Mouse (Mus musculus) neural tube, embryonic 12.5 days (tissue): ENCODE data around the gene Acot10. TPM values are rescaled to one million over a fixed set of nuclear protein-coding genes. Genes with fewer than 3 reads are reported as not detected.
"Not testable (repeated sequence)": the region's sequence is repeated elsewhere in the genome, so short reads cannot be mapped to it uniquely, and the experiment has no call there.

Experiments used
- ATAC-seq: fragments of 200-750 bp; cut with Nextera tagmentation; 2 replicates; pipeline ENCODE4 v1.8.0; 2017; ENCODE audit warnings: low read depth, mild to moderate bottlenecking, moderate TSS enrichment, moderate library complexity; ENCODE audit not compliant: low FRiP score
- H3K27ac ChIP-seq: fragments of 300-500 bp; sonication (generic); 2 replicates; pipeline ENCODE4 v1.5.1; 2016
- H3K27me3 ChIP-seq: fragments of 300-500 bp; sonication (generic); replicated peaks from 2 replicates; pipeline ENCODE4 v1.6.1; 2016; ENCODE audit warnings: mild to moderate bottlenecking
- H3K36me3 ChIP-seq: fragments of 300-500 bp; sonication (generic); 2 replicates; pipeline ENCODE4 v1.6.1; 2016; ENCODE audit warnings: mild to moderate bottlenecking
- H3K4me1 ChIP-seq: fragments of 300-500 bp; sonication (generic); 2 replicates; pipeline ENCODE4 v1.6.1; 2016
- H3K4me2 ChIP-seq: fragments of 300-500 bp; sonication (generic); replicated peaks from 2 replicates; pipeline ENCODE4 v1.6.1; 2016; ENCODE audit warnings: mild to moderate bottlenecking
- H3K4me3 ChIP-seq: fragments of 300-500 bp; sonication (generic); 2 replicates; pipeline ENCODE4 v1.5.1; 2016
- H3K9ac ChIP-seq: fragments of 300-500 bp; sonication (generic); 2 replicates; pipeline ENCODE4 v1.6.1; 2016; ENCODE audit warnings: mild to moderate bottlenecking
- H3K9me3 ChIP-seq: fragments of 300-500 bp; sonication (generic); 2 replicates; pipeline ENCODE4 v1.6.1; 2016; ENCODE audit warnings: mild to moderate bottlenecking
- WGBS: fragments of 180-500 bp; shearing (Covaris S2); methylation state at CpG from one replicate; pipeline ENCODE4 v1.1.7; 2016; 5-methylcytosine and 5-hydroxymethylcytosine counted together
- polyA plus RNA-seq: library from polyadenylated mRNA; unstranded; fragments of >200 nt; fragmentation: Nextera tagmentation; extraction: Ambion mirVana; gene quantifications from 2 replicates; pipeline ENCODE4 v1.2.1, GENCODE M21; 2016

Gene Acot10
- 0.13 and 0.31 TPM in 2 replicates for polyA plus RNA-seq

- no peaks in the 10 kb centered on the region for H3K27me3 ChIP-seq
- no peaks in the 10 kb centered on the region for H3K9me3 ChIP-seq
- H3K27ac ChIP-seq = no peak within 1 kb of the TSS
- 92% methylated on average over 10 of the region's 10 CpGs for WGBS
- no peak within 1 kb of the TSS for H3K4me3 ChIP-seq
- H3K9ac ChIP-seq = no peak within 1 kb of the TSS
- no peaks in the 10 kb centered on the region for H3K4me1 ChIP-seq
- ATAC-seq = no peak
- no peaks in the 10 kb centered on the region for H3K36me3 ChIP-seq
- H3K4me2 ChIP-seq = no peak within 1 kb of the TSS
Measured at GRCm38 (mm10) chr15:20666650-20667049, at the start of gene Acot10. TSS of gene Acot10 (minus strand) at chr15:20666750.

GRCm38 (mm10) chr15:20711859-20712258 lies 45.3 kb upstream of the Acot10 start:
- H3K27ac ChIP-seq = no peak overlapping the region
- no peaks in the 10 kb centered on the region for H3K4me1 ChIP-seq
- no peaks in the 10 kb centered on the region for H3K36me3 ChIP-seq
- H3K4me2 ChIP-seq = no peak overlapping the region
- H3K27me3 ChIP-seq = no peaks in the 10 kb centered on the region
- H3K4me3 ChIP-seq = no peak overlapping the region
- no peak overlapping the region for H3K9ac ChIP-seq
- WGBS = 74% methylated on average over 4 of the region's 4 CpGs
- ATAC-seq = no peak
- H3K9me3 ChIP-seq = no peaks in the 10 kb centered on the region

- WGBS = 81% methylated on average over 5 of the region's 5 CpGs
- Histone ChIP-seq H3K9me3 (no peaks in the 10 kb centered on the region), H3K27me3 (no peaks in the 10 kb centered on the region), H3K4me1 (no peaks in the 10 kb centered on the region), H3K9ac (no peak overlapping the region), H3K4me2 (no peak overlapping the region), H3K36me3 (no peaks in the 10 kb centered on the region), H3K4me3 (no peak overlapping the region), H3K27ac (no peak overlapping the region)
- no peak for ATAC-seq
Measured at GRCm38 (mm10) chr15:20696229-20696628, 29.7 kb upstream of the Acot10 start.

- Histone ChIP-seq H3K4me3 (no peak overlapping the region), H3K9me3 (no peaks in the 10 kb centered on the region), H3K27ac (no peak overlapping the region), H3K4me2 (no peak overlapping the region), H3K9ac (no peak overlapping the region), H3K4me1 (no peaks in the 10 kb centered on the region), H3K27me3 (no peaks in the 10 kb centered on the region), H3K36me3 (no peaks in the 10 kb centered on the region)
- ATAC-seq = no peak
- WGBS = 83% methylated on average over 5 of the region's 5 CpGs
Measured at GRCm38 (mm10) chr15:20684200-20684599, 17.6 kb upstream of the Acot10 start.

- Histone ChIP-seq H3K4me2 (no peak overlapping the region), H3K9me3 (no peaks in the 10 kb centered on the region), H3K27ac (no peak overlapping the region), H3K9ac (no peak overlapping the region), H3K4me3 (no peak overlapping the region), H3K27me3 (no peaks in the 10 kb centered on the region), H3K4me1 (no peaks in the 10 kb centered on the region), H3K36me3 (no peaks in the 10 kb centered on the region)
- ATAC-seq = no peak
- WGBS = 82% methylated on average over 2 of the region's 2 CpGs
Measured at GRCm38 (mm10) chr15:20682719-20683118, 16.2 kb upstream of the Acot10 start.

GRCm38 (mm10) chr15:20669507-20669906 lies 3.0 kb upstream of the Acot10 start:
- not testable (repeated sequence) for H3K27ac ChIP-seq, H3K9me3 ChIP-seq, H3K36me3 ChIP-seq, H3K9ac ChIP-seq, H3K4me1 ChIP-seq, H3K4me3 ChIP-seq, ATAC-seq, H3K4me2 ChIP-seq, H3K27me3 ChIP-seq
- WGBS = 66% methylated on average over 2 of the region's 2 CpGs

- Histone ChIP-seq H3K4me3 (no peak overlapping the region), H3K9me3 (no peaks in the 10 kb centered on the region), H3K4me1 (no peaks in the 10 kb centered on the region), H3K36me3 (no peaks in the 10 kb centered on the region), H3K27ac (no peak overlapping the region), H3K4me2 (no peak overlapping the region), H3K9ac (no peak overlapping the region), H3K27me3 (no peaks in the 10 kb centered on the region)
- ATAC-seq = no peak
- WGBS = 74% methylated on average over 1 of the region's 1 CpGs
Measured at GRCm38 (mm10) chr15:20667989-20668388, 1.4 kb upstream of the Acot10 start.

- Histone ChIP-seq H3K27me3 (no peaks in the 10 kb centered on the region), H3K4me3 (no peak overlapping the region), H3K36me3 (no peaks in the 10 kb centered on the region), H3K9me3 (no peaks in the 10 kb centered on the region), H3K4me2 (no peak overlapping the region), H3K9ac (no peak overlapping the region), H3K27ac (no peak overlapping the region), H3K4me1 (no peaks in the 10 kb centered on the region)
- ATAC-seq = no peak
Measured at GRCm38 (mm10) chr15:20667350-20667749, 800 bp upstream of the Acot10 start.

- no peak for ATAC-seq
- Histone ChIP-seq H3K27ac (no peak overlapping the region), H3K27me3 (no peaks in the 10 kb centered on the region), H3K4me1 (no peaks in the 10 kb centered on the region), H3K36me3 (no peaks in the 10 kb centered on the region), H3K4me3 (no peak overlapping the region), H3K9ac (no peak overlapping the region), H3K9me3 (no peaks in the 10 kb centered on the region), H3K4me2 (no peak overlapping the region)
- 78% methylated on average over 2 of the region's 2 CpGs for WGBS
Measured at GRCm38 (mm10) chr15:20660221-20660620, 6.3 kb downstream of the Acot10 start.

- WGBS = 88% methylated on average over 3 of the region's 3 CpGs
- H3K27me3 ChIP-seq = no peaks in the 10 kb centered on the region
- H3K36me3 ChIP-seq = no peaks in the 10 kb centered on the region
- H3K9me3 ChIP-seq = no peaks in the 10 kb centered on the region
- no peak overlapping the region for H3K27ac ChIP-seq
- no peak overlapping the region for H3K4me3 ChIP-seq
- H3K4me1 ChIP-seq = no peaks in the 10 kb centered on the region
- no peak for ATAC-seq
- H3K4me2 ChIP-seq = no peak overlapping the region
- no peak overlapping the region for H3K9ac ChIP-seq
Measured at GRCm38 (mm10) chr15:20642905-20643414, 23.6 kb downstream of the Acot10 start.

- no peaks in the 10 kb centered on the region for H3K4me1 ChIP-seq
- no peak overlapping the region for H3K9ac ChIP-seq
- no peak overlapping the region for H3K4me2 ChIP-seq
- WGBS = 53% methylated on average over 2 of the region's 2 CpGs
- H3K4me3 ChIP-seq = no peak overlapping the region
- H3K27ac ChIP-seq = no peak overlapping the region
- no peaks in the 10 kb centered on the region for H3K9me3 ChIP-seq
- ATAC-seq = peak; percentile 63; the same call in 1 of the 2 replicates
- H3K27me3 ChIP-seq = no peaks in the 10 kb centered on the region
- H3K36me3 ChIP-seq = no peaks in the 10 kb centered on the region
Measured at GRCm38 (mm10) chr15:20639155-20639554, 27.4 kb downstream of the Acot10 start.

GRCm38 (mm10) chr15:20634593-20634992 lies 32.0 kb downstream of the Acot10 start:
- H3K27me3 ChIP-seq = no peaks in the 10 kb centered on the region
- no peaks in the 10 kb centered on the region for H3K9me3 ChIP-seq
- 77% methylated on average over 2 of the region's 2 CpGs for WGBS
- H3K36me3 ChIP-seq = no peaks in the 10 kb centered on the region
- no peaks in the 10 kb centered on the region for H3K4me1 ChIP-seq
- H3K27ac ChIP-seq = no peak overlapping the region
- H3K4me2 ChIP-seq = no peak overlapping the region
- ATAC-seq = no peak
- H3K4me3 ChIP-seq = no peak overlapping the region
- H3K9ac ChIP-seq = no peak overlapping the region
